Mouse (Mus musculus) olfactory bulb, adult 2 months (tissue): Measurements from ENCODE around the gene Itih4. TPM values are rescaled to one million over a fixed set of nuclear protein-coding genes. Genes with fewer than 3 reads are reported as not detected.

Experiments
- H3K27ac ChIP-seq: fragments of 200-500 bp; 2 replicates; pipeline ENCODE4 v1.5.1; 2012; ENCODE audit warnings: low read depth, low read length; ENCODE audit not compliant: insufficient read depth
- H3K4me1 ChIP-seq: fragments of 200-500 bp; 2 replicates; pipeline ENCODE4 v1.6.1; 2012; ENCODE audit warnings: low read length; ENCODE audit not compliant: control insufficient read depth, insufficient read depth
- H3K4me3 ChIP-seq: fragments of 200-500 bp; 2 replicates; pipeline ENCODE4 v1.5.1; 2012; ENCODE audit warnings: mild to moderate bottlenecking, low read depth, low read length, moderate library complexity; ENCODE audit not compliant: insufficient read depth
- CTCF ChIP-seq: fragments of 200-500 bp; IDR thresholded peaks from 2 replicates; pipeline ENCODE4 v1.5.1; 2012; ENCODE audit warnings: low read depth, mild to moderate bottlenecking, low read length, moderate library complexity; ENCODE audit not compliant: insufficient read depth
- POLR2A ChIP-seq: fragments of 200-500 bp; IDR thresholded peaks from 2 replicates; pipeline ENCODE4 v1.6.1; 2012; ENCODE audit warnings: mild to moderate bottlenecking, low read depth, low read length, moderate library complexity; ENCODE audit not compliant: insufficient read depth
- WGBS: fragments of 180-500 bp; shearing (Covaris S2); methylation state at CpG from one replicate; pipeline ENCODE4 v1.1.7; 2018; 5-methylcytosine and 5-hydroxymethylcytosine counted together
- polyA plus RNA-seq: library from polyadenylated mRNA; stranded (reverse); fragments of >200 nt; gene quantifications from 2 replicates; pipeline ENCODE4 v1.2.4, GENCODE M21; 2012; ENCODE audit warnings: low replicate concordance; ENCODE audit not compliant: missing spikeins, insufficient read depth, insufficient read length

The Itih4 gene
- polyA plus RNA-seq: not detected in 2 replicates

DNA sequence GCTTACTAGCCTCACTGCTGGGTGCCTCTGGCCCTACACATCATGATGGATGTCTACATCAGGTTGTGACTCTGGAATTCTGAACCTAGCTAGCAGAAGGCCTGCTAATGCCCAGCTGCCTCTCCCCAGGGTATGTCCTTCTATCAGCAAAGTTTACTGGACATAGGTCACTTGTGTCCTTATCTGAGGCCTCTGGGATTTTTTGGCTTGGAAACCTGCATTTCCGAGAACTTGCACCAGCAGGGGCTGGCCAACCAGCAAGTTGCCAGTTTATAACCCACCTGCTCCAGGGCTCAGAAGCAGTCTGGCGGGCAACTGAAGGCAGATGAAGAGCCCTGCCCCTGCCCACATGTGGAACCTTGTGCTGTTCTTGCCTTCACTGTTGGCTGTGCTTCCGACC, at the start of gene Itih4:
Itih4 (plus strand) TSS at position 273 of the 400 bp plus-strand sequence.
- H3K4me3 ChIP-seq: no peak within 1 kb of the TSS
- H3K4me1 ChIP-seq: peaks cover 14% of the 10 kb centered on the region
- TF ChIP-seq CTCF: no peak
- no peak for TF ChIP-seq POLR2A
- H3K27ac ChIP-seq: no peak within 1 kb of the TSS
- WGBS: 92% methylated on average over 3 of the region's 3 CpGs

DNA sequence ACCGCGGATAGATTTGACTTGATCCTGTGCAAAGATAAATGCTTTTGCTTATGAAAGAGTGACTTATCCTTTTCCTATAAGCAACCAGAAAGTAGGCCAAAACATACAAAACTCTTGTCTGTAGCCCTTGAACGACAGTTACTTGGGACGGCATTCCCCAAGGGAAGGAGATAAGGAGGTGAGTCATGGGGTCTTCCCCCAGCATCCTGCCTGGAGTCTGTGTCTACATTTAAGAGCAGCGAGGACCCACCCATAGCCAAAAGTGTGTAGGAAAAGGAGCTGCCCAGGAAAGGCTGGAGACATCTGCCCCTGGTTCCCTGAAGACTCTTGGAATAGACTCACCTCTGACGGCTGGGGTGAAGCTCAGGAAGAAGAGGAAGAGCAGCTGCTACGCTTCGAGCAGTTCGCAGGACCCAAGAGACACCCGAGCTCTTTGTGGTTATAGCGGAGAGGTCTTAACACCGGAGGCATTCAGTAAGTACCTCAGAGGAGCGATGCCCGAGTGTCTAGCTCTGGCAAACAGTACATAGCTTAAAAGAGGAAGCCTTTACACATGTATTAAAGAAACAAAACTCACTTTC, 48.8 kb upstream of the Itih4 start:
- Histone ChIP-seq H3K4me1 (peaks cover 9% of the 10 kb centered on the region), H3K4me3 (no peak overlapping the region), H3K27ac (no peak overlapping the region)
- TF ChIP-seq CTCF (no peak), POLR2A (no peak)
- 92% methylated on average over 14 of the region's 14 CpGs for WGBS

DNA sequence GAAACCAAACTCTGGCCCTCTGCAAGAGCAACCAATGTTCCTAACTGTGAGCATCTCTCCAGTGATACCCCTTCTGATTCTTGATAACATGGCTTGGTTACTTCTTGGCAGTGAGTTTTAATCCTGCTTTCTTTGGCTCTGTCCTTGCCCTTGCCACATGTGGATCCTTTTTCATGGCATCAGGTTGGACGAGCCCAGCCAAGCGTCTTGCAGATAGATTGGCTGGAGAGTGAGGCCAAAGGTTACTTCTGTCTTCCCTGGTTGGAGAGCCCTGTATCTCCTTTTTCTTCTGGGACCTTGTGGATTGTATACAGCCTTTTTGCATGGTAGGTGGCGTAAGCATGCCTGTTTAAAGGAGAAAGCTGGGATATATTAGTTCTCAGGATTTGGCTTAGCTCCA, 42.6 kb upstream of the Itih4 start:
- WGBS: 79% methylated on average over 3 of the region's 3 CpGs
- TF ChIP-seq POLR2A (no peak), CTCF (no peak)

GRCm38 (mm10) chr14:30850504-30850903, 35.8 kb upstream of the Itih4 start:
- no peak for TF ChIP-seq CTCF
- TF ChIP-seq POLR2A: no peak
- Histone ChIP-seq H3K4me1 (no peaks in the 10 kb centered on the region), H3K27ac (no peak overlapping the region), H3K4me3 (no peak overlapping the region)
- WGBS: 84% methylated on average over 5 of the region's 5 CpGs

More for the DNA sequence above, 42.6 kb upstream of the Itih4 start:
- peak overlapping the region; percentile 21; the same call in 1 of the 2 replicates for H3K27ac ChIP-seq
- no peak overlapping the region for H3K4me3 ChIP-seq
- peaks cover 14% of the 10 kb centered on the region; the same call in 1 of the 2 replicates for H3K4me1 ChIP-seq

DNA sequence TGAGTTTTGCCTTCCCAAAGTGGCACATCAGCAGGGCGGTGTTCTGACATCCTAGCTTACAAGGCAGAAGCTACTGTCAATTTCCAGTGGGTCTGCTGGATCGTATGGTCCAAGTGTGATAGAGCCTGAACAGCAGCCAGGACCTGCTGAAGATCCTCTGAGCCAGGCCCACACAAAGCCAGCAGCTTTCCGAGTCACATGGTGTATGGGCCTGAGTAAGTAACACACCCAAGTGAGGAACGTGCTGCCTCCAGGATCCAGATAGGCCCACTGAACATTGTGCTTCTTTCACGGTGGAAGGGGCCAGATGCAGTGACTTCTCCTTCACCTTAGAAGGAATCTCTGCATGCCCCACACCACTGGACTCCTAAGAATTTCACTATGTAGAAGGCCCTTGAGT, 34.0 kb upstream of the Itih4 start:
- Histone ChIP-seq H3K4me3 (no peak overlapping the region), H3K4me1 (no peaks in the 10 kb centered on the region), H3K27ac (no peak overlapping the region)
- 88% methylated on average over 5 of the region's 5 CpGs for WGBS
- no peak for TF ChIP-seq POLR2A
- TF ChIP-seq CTCF: no peak

- Histone ChIP-seq H3K4me1 (no peaks in the 10 kb centered on the region), H3K4me3 (no peak overlapping the region), H3K27ac (no peak overlapping the region)
- no peak for TF ChIP-seq CTCF
- WGBS: 94% methylated on average over 3 of the region's 3 CpGs
Measured at GRCm38 (mm10) chr14:30855316-30855715, 31.0 kb upstream of the Itih4 start.

GRCm38 (mm10) chr14:30856885-30857507, 29.3 kb upstream of the Itih4 start:
- TF ChIP-seq CTCF: no peak
- no peak for TF ChIP-seq POLR2A
- WGBS: 85% methylated on average over 10 of the region's 10 CpGs
- Histone ChIP-seq H3K27ac (no peak overlapping the region), H3K4me1 (peaks cover 9% of the 10 kb centered on the region; the same call in 1 of the 2 replicates), H3K4me3 (no peak overlapping the region)

DNA sequence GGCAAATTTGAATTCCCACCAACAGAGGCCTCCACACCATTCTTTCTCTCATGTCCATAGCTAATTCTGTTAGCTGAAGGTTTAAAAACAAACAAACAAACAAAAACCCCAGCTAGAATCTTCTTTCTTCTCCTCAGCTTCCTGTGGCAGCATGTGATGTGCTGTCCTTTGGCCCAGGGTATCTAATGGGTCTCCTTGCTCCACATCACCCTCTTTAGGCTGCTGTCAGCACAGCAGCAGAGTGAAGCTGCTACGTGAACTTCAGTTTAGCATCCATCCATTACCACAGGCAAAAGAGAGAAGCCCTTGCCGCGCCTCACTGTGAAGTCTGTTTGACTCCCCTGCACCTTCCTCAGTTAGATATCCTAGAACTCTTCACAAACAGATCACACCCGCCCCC, 28.3 kb upstream of the Itih4 start:
- WGBS: 84% methylated on average over 4 of the region's 4 CpGs
- peaks cover 9% of the 10 kb centered on the region; the same call in 1 of the 2 replicates for H3K4me1 ChIP-seq
- H3K4me3 ChIP-seq: no peak overlapping the region
- no peak for TF ChIP-seq POLR2A
- no peak for TF ChIP-seq CTCF
- no peak overlapping the region for H3K27ac ChIP-seq

DNA sequence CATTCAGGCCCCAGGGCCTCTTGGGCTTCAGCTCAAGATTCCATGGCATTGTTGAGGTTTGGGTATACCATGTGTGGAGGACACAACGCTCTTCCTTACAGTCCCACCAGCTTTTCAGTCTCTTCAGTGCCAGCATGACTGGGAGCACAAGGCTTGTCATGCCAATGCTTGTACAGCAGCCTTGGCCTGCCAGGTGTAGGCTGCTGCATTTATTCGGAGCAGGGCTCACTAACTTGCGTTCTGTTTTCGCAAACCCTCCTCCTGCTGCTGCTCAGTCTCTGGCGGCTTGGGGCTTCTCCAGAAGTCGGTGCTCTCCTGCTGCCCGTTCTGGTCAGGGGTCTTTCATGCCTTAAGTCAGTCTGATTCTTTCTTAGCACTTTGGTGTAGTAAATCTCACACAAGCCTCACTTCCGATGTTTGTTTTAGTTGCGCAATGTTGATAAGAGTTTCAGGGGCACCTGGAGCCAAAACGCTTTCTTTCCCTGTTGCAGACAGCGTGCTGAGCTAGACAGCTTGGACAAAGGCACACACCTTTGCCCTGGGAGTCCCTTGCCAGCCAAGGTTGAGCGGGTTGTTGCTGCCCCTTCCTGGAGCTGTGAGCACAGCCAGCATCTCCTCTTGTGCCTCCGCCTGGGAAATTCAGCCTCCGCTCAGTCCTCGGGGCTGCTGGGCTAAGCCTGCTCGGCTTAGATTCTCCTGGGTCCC, 24.7 kb upstream of the Itih4 start:
- H3K27ac ChIP-seq: no peak overlapping the region
- 69% methylated on average over 16 of the region's 16 CpGs for WGBS
- TF ChIP-seq CTCF (no peak), POLR2A (no peak)
- H3K4me1 ChIP-seq: peaks cover 9% of the 10 kb centered on the region; the same call in 1 of the 2 replicates
- H3K4me3 ChIP-seq: no peak overlapping the region
